Mouse (Mus musculus): ENCODE measurements around the gene 2410015M20Rik. TPM values are rescaled to one million over a fixed set of nuclear protein-coding genes. Genes with fewer than 3 reads are reported as not detected.
"Not testable (repeated sequence)": the region's sequence is repeated elsewhere in the genome, so short reads cannot be mapped to it uniquely, and the experiment has no call there.

2410015M20Rik gene
- total and polyA plus RNA-seq, 2 experiments from 2014 or later, result 207 to 527 TPM

DNA sequence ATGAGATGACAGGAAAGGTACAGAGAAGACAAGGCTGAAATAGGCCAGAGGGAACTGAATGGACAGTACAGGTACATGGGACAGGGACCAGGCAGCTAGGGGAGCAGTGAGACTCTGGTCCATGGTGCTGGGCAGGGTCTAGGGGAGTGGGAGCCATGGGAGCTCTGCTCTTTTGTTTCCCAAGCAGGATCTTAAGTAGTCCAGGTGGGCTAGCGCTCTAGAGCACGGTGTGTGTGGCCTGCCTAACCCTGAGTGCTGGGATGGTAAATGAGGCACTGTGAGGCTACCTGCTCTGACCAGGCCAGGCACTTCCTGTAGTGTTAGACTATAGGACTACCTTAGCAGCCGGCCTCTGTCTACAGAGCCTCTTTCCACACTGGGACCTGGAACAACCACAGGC lies 7.2 kb upstream of the 2410015M20Rik start:
- DNase-seq (ENCODE audit: low spot score) (no peak), ATAC-seq (ENCODE audit: insufficient read depth, low read depth) (no peak)
- H3K27me3 ChIP-seq (ENCODE audit: control insufficient read depth, insufficient read depth, low read length), result no peaks in the 10 kb centered on the region
- 70% methylated on average over 3 of the region's 3 CpGs for WGBS
- TF ChIP-seq CTCF (IDR thresholded peaks at IDR 0.05; ENCODE audit: low read depth) (no peak), EP300 (IDR thresholded peaks at IDR 0.05; ENCODE audit: low read depth) (no peak)
- H3K4me2 ChIP-seq (ENCODE audit: low read depth, low read length), result no peak overlapping the region
- no peak overlapping the region for H3K4me3 ChIP-seq (ENCODE audit: low read depth, low read length)
- H3K9me3 ChIP-seq (replicated peaks; ENCODE audit: control insufficient read depth, low read length), result no peaks in the 10 kb centered on the region
- no peak overlapping the region for H3K9ac ChIP-seq (replicated peaks; ENCODE audit: low read depth, low read length)
- peaks cover 8% of the 10 kb centered on the region for H3K4me1 ChIP-seq (ENCODE audit: control insufficient read depth, insufficient read depth)
- no peak overlapping the region for H3K27ac ChIP-seq (ENCODE audit: low read depth)
- H3K36me3 ChIP-seq (replicated peaks; ENCODE audit: control insufficient read depth, insufficient read depth, low read length), result peaks cover 67% of the 10 kb centered on the region

GRCm38 (mm10) chr17:56615792-56616191 lies 6.2 kb upstream of the 2410015M20Rik start:
- peaks cover 8% of the 10 kb centered on the region for H3K4me1 ChIP-seq (ENCODE audit: control insufficient read depth, insufficient read depth)
- no peaks in the 10 kb centered on the region for H3K27me3 ChIP-seq (ENCODE audit: control insufficient read depth, insufficient read depth, low read length)
- H3K9me3 ChIP-seq (replicated peaks; ENCODE audit: control insufficient read depth, low read length), result no peaks in the 10 kb centered on the region
- H3K36me3 ChIP-seq (replicated peaks; ENCODE audit: control insufficient read depth, insufficient read depth, low read length), result peaks cover 62% of the 10 kb centered on the region
- 81% methylated on average over 4 of the region's 4 CpGs for WGBS
- H3K4me2 ChIP-seq (ENCODE audit: low read depth, low read length), result no peak overlapping the region
- ATAC-seq (ENCODE audit: insufficient read depth, low read depth) (no peak), DNase-seq (ENCODE audit: low spot score) (no peak)
- no peak overlapping the region for H3K4me3 ChIP-seq (ENCODE audit: low read depth, low read length)
- TF ChIP-seq EP300 (IDR thresholded peaks at IDR 0.05; ENCODE audit: low read depth) (no peak), CTCF (IDR thresholded peaks at IDR 0.05; ENCODE audit: low read depth) (no peak)
- no peak overlapping the region for H3K9ac ChIP-seq (replicated peaks; ENCODE audit: low read depth, low read length)
- no peak overlapping the region for H3K27ac ChIP-seq (ENCODE audit: low read depth)

- Histone ChIP-seq H3K9ac (replicated peaks; ENCODE audit: low read depth, low read length) (0 out of 2 replicates have a peak overlapping the region, but pooled peaks have one; percentile 90), H3K4me1 (ENCODE audit: control insufficient read depth, insufficient read depth) (peaks cover 10% of the 10 kb centered on the region), H3K4me3 (ENCODE audit: low read depth, low read length) (no peak overlapping the region), H3K9me3 (replicated peaks; ENCODE audit: control insufficient read depth, low read length) (no peaks in the 10 kb centered on the region), H3K36me3 (replicated peaks; ENCODE audit: control insufficient read depth, insufficient read depth, low read length) (peaks cover 56% of the 10 kb centered on the region), H3K27ac (ENCODE audit: low read depth) (no peak overlapping the region), H3K4me2 (ENCODE audit: low read depth, low read length) (no peak overlapping the region), H3K27me3 (ENCODE audit: control insufficient read depth, insufficient read depth, low read length) (no peaks in the 10 kb centered on the region)
- TF ChIP-seq EP300 (IDR thresholded peaks at IDR 0.05; ENCODE audit: low read depth) (no peak), CTCF (IDR thresholded peaks at IDR 0.05; ENCODE audit: low read depth) (no peak)
- no peak for ATAC-seq (ENCODE audit: insufficient read depth, low read depth)
- WGBS, result 79% methylated on average over 11 of the region's 11 CpGs
- no peak for DNase-seq (ENCODE audit: low spot score)
Measured at GRCm38 (mm10) chr17:56615136-56615784, 5.7 kb upstream of the 2410015M20Rik start.

DNA sequence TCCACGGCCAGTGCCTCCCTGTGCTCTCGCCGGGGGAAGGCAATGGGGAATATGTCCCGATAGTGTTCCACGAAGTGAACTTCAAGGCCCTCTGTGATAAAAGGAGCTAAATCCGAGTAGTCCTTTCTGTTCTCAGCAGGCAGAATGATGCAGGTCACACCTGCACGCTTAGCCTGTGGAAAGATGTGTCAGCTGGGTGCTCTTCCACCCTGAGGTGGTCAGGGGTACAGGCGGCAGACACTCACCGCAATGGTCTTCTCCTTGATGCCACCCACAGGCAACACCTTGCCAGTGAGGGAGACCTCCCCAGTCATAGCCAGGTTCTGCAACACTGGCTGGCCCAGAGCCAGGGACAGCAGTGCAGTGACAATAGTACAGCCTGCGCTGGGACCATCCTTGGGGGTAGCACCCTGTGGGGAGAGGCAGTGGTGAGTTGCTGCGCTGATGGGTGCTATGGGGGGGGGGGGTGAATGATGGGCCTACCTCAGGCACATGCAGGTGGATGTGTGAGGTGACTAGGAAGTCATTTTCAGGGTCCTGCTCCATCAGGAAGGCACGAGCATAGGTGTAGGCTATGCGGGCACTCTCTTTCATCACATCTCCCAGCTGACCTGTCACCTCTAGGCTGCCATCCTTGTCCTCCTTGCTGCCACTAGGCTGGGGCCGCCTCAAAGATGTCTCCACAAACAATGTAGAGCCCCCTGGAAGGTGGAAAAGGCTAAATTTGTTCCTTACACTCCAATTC lies 5.0 kb upstream of the 2410015M20Rik start:
- peak overlapping the region; percentile 87 for H3K27ac ChIP-seq (ENCODE audit: low read depth)

GRCm38 (mm10) chr17:56613893-56614292 lies 4.3 kb upstream of the 2410015M20Rik start:
- not testable (repeated sequence) for H3K27me3 ChIP-seq (ENCODE audit: control insufficient read depth, insufficient read depth, low read length); ATAC-seq (ENCODE audit: insufficient read depth, low read depth); DNase-seq (ENCODE audit: low spot score); H3K9me3 ChIP-seq (replicated peaks; ENCODE audit: control insufficient read depth, low read length)
- H3K4me2 ChIP-seq (ENCODE audit: low read depth, low read length), result peak overlapping the region; percentile 81
- H3K9ac ChIP-seq (replicated peaks; ENCODE audit: low read depth, low read length), result peak overlapping the region; percentile 90
- 0% methylated on average over 26 of the region's 26 CpGs for WGBS
- peaks cover 13% of the 10 kb centered on the region for H3K4me1 ChIP-seq (ENCODE audit: control insufficient read depth, insufficient read depth)
- peak overlapping the region; percentile 84 for H3K4me3 ChIP-seq (ENCODE audit: low read depth, low read length)
- peaks cover 43% of the 10 kb centered on the region for H3K36me3 ChIP-seq (replicated peaks; ENCODE audit: control insufficient read depth, insufficient read depth, low read length)
- H3K27ac ChIP-seq (ENCODE audit: low read depth), result peak overlapping the region; percentile 87

More for the DNA sequence above, 5.0 kb upstream of the 2410015M20Rik start:
- H3K4me1 ChIP-seq (ENCODE audit: control insufficient read depth, insufficient read depth), result peaks cover 13% of the 10 kb centered on the region
- H3K4me2 ChIP-seq (ENCODE audit: low read depth, low read length), result peak overlapping the region; percentile 81
- peaks cover 49% of the 10 kb centered on the region for H3K36me3 ChIP-seq (replicated peaks; ENCODE audit: control insufficient read depth, insufficient read depth, low read length)
- peak overlapping the region; percentile 84 for H3K4me3 ChIP-seq (ENCODE audit: low read depth, low read length)
- WGBS, result 24% methylated on average over 14 of the region's 14 CpGs
- H3K27me3 ChIP-seq (ENCODE audit: control insufficient read depth, insufficient read depth, low read length), result no peaks in the 10 kb centered on the region
- DNase-seq (ENCODE audit: low spot score), result no peak
- no peak for ATAC-seq (ENCODE audit: insufficient read depth, low read depth)
- TF ChIP-seq EP300 (IDR thresholded peaks at IDR 0.05; ENCODE audit: low read depth), result no peak
- TF ChIP-seq CTCF (IDR thresholded peaks at IDR 0.05; ENCODE audit: low read depth), result no peak
- no peaks in the 10 kb centered on the region for H3K9me3 ChIP-seq (replicated peaks; ENCODE audit: control insufficient read depth, low read length)
- H3K9ac ChIP-seq (replicated peaks; ENCODE audit: low read depth, low read length), result peak overlapping the region; percentile 90
